Mouse (Mus musculus) heart, postnatal 10 days (tissue): ENCODE measurements at regions not wholly inside any gene's neighbourhood (a gene's known extent, or its start where the extent isn't known, plus 50 kb on each side); places are given as distances from the start of the nearest gene placed in this dataset.
A peak's percentile ranks its signal among the peaks of the same experiment; 100 is the strongest.

Source experiments
- DNase-seq, 2 experiments: peaks; one replicate each; pipeline ENCODE4 v3.0.0; 2021
- intact Hi-C: fragments of 180-260 bp; cut with DNase I; formaldehyde crosslinking; loops from one replicate; pipeline ENCODE4 v1.15.1; 2025

- intact Hi-C loops, result no loop called here
- DNase-seq, result peak; percentile 4 to 11
These were observed 406.6 kb upstream of the Nbea start for GRCm38 (mm10) chr3:56590071-56590470.

- DNase-seq, result no peak
- intact Hi-C loops, result no loop called here
These were observed 391.9 kb upstream of the Nbea start for GRCm38 (mm10) chr3:56575422-56575821.

GRCm38 (mm10) chr3:56536178-56536577, 352.7 kb upstream of the Nbea start:
- peak in 1 of 2 experiments; percentile 2 for DNase-seq
- intact Hi-C loops, result no loop called here

GRCm38 (mm10) chr3:56504445-56504844, 320.9 kb upstream of the Nbea start:
- intact Hi-C loops, result no loop called here
- DNase-seq, result no peak

- no peak for DNase-seq
- intact Hi-C loops, result no loop called here
These were observed 315.8 kb upstream of the Nbea start for GRCm38 (mm10) chr3:56499301-56499700.

GRCm38 (mm10) chr3:56493937-56494336, 310.4 kb upstream of the Nbea start:
- intact Hi-C loops, result no loop called here

GRCm38 (mm10) chr3:56489154-56489553, 305.7 kb upstream of the Nbea start:
- intact Hi-C loops, result no loop called here

More at GRCm38 (mm10) chr3:56493937-56494336, 310.4 kb upstream of the Nbea start:
- DNase-seq, result no peak

GRCm38 (mm10) chr3:56485550-56486400, 302.3 kb upstream of the Nbea start:
- intact Hi-C loops, result no loop called here
- peak; percentile 8 to 19 for DNase-seq

More at GRCm38 (mm10) chr3:56489154-56489553, 305.7 kb upstream of the Nbea start:
- DNase-seq, result peak in 1 of 2 experiments; percentile 7

- peak; percentile 13 to 18 for DNase-seq
These were observed 300.6 kb upstream of the Nbea start for GRCm38 (mm10) chr3:56484096-56484495.

GRCm38 (mm10) chr3:56483370-56483769, 299.9 kb upstream of the Nbea start:
- intact Hi-C loops, result no loop called here
- DNase-seq, result no peak

More at GRCm38 (mm10) chr3:56484096-56484495, 300.6 kb upstream of the Nbea start:
- intact Hi-C loops, result no loop called here

GRCm38 (mm10) chr3:56479529-56479928, 296.0 kb upstream of the Nbea start:
- intact Hi-C loops, result no loop called here
- DNase-seq, result no peak

GRCm38 (mm10) chr3:56478544-56479140, 295.1 kb upstream of the Nbea start:
- intact Hi-C loops, result no loop called here
- no peak for DNase-seq

- intact Hi-C loops, result no loop called here
- no peak for DNase-seq
These were observed 292.3 kb upstream of the Nbea start for GRCm38 (mm10) chr3:56475529-56476527.

- intact Hi-C loops, result no loop called here
- no peak for DNase-seq
These were observed 289.1 kb upstream of the Nbea start for GRCm38 (mm10) chr3:56472651-56473050.

GRCm38 (mm10) chr3:56471823-56472222, 288.3 kb upstream of the Nbea start:
- intact Hi-C loops, result no loop called here
- no peak for DNase-seq

- intact Hi-C loops, result no loop called here
These were observed 287.7 kb upstream of the Nbea start for GRCm38 (mm10) chr3:56471185-56471584.

GRCm38 (mm10) chr3:56457625-56458024, 274.1 kb upstream of the Nbea start:
- intact Hi-C loops, result no loop called here
- DNase-seq, result no peak

More at GRCm38 (mm10) chr3:56471185-56471584, 287.7 kb upstream of the Nbea start:
- DNase-seq, result no peak

GRCm38 (mm10) chr3:56456317-56456716, 272.8 kb upstream of the Nbea start:
- no peak for DNase-seq

GRCm38 (mm10) chr3:56438900-56439299, 255.4 kb upstream of the Nbea start:
- DNase-seq, result peak; percentile 14 to 26
- intact Hi-C loops, result no loop called here

More at GRCm38 (mm10) chr3:56456317-56456716, 272.8 kb upstream of the Nbea start:
- intact Hi-C loops, result no loop called here

GRCm38 (mm10) chr3:56438020-56438747, 254.7 kb upstream of the Nbea start:
- intact Hi-C loops, result no loop called here
- DNase-seq, result no peak
